Mouse (Mus musculus) heart, postnatal 10 days (tissue): Measurements from ENCODE around the gene Vamp4. TPM values are rescaled to one million over a fixed set of nuclear protein-coding genes. Genes with fewer than 3 reads are reported as not detected.

ENCODE experiments used
- DNase-seq, 2 experiments: peaks; one replicate each; pipeline ENCODE4 v3.0.0; 2021
- intact Hi-C: fragments of 180-260 bp; cut with DNase I; formaldehyde crosslinking; loops from one replicate; pipeline ENCODE4 v1.15.1; 2025
- total RNA-seq, 2 experiments: library from RNA; stranded (reverse); gene quantifications; 2 replicates each; pipeline ENCODE4 v1.2.3; 2021

The Vamp4 gene
- 10 to 100 TPM; 18.5 to 23.8 TPM for total RNA-seq

GRCm38 (mm10) chr1:162570260-162570748 is at the start of gene Vamp4:
TSS of gene Vamp4 (plus strand) at chr1:162570515.
- DNase-seq = peak; percentile 96
- intact Hi-C loops = loop anchor here (2.0 kb wide), 1 partner anchor 22 kb away; the partner anchor contains the start of gene Mettl13

- no peak for DNase-seq
- intact Hi-C loops = loop anchor here (1.0 to 5.0 kb wide), 2 partner anchors 52 to 171 kb away; partner anchors contain the start of gene Dnm3
Measured at GRCm38 (mm10) chr1:162529651-162530050, 40.7 kb upstream of the Vamp4 start.

GRCm38 (mm10) chr1:162530666-162531065 is 39.6 kb upstream of the Vamp4 start:
- no peak for DNase-seq
- intact Hi-C loops = loop anchor here (5.0 kb wide), 1 partner anchor 53 kb away; the partner anchor contains the start of gene Dnm3

- intact Hi-C loops = loop anchor here (5.0 kb wide), 1 partner anchor 54 kb away; the partner anchor contains the start of gene Dnm3
- DNase-seq = no peak
Measured at GRCm38 (mm10) chr1:162531584-162531983, 38.7 kb upstream of the Vamp4 start.

GRCm38 (mm10) chr1:162532330-162532729 is 38.0 kb upstream of the Vamp4 start:
- intact Hi-C loops = loop anchor here (5.0 kb wide), 1 partner anchor 55 kb away; the partner anchor contains the start of gene Dnm3
- DNase-seq = no peak

- peak in 1 of 2 experiments; percentile 11 for DNase-seq
- intact Hi-C loops = loop anchor here (5.0 kb wide), 1 partner anchor 57 kb away; the partner anchor contains the start of gene Dnm3
Measured at GRCm38 (mm10) chr1:162533766-162534560, 36.4 kb upstream of the Vamp4 start.

- no peak for DNase-seq
- intact Hi-C loops = no loop called here
Measured at GRCm38 (mm10) chr1:162543231-162543630, 27.1 kb upstream of the Vamp4 start.

GRCm38 (mm10) chr1:162547607-162548006 is 22.7 kb upstream of the Vamp4 start:
- intact Hi-C loops = loop anchor here (2.0 kb wide), 1 partner anchor 23 kb away; the partner anchor contains the start of gene Vamp4
- no peak for DNase-seq

GRCm38 (mm10) chr1:162548016-162548916 is 22.0 kb upstream of the Vamp4 start, which contains the start of gene Mettl13:
TSS of gene Mettl13 (minus strand) at chr1:162548551.
- intact Hi-C loops = loop anchor here (2.0 kb wide), 1 partner anchor 23 kb away; the partner anchor contains the start of gene Vamp4
- peak; percentile 89 to 92 for DNase-seq

GRCm38 (mm10) chr1:162548917-162549613 is 21.2 kb upstream of the Vamp4 start:
- intact Hi-C loops = loop anchor here (2.0 kb wide), 1 partner anchor 22 kb away; the partner anchor contains the start of gene Vamp4
- no peak for DNase-seq

- intact Hi-C loops = loop anchor here (1.0 to 2.0 kb wide), 2 partner anchors 21 to 116 kb away; partner anchors contain the start of gene Vamp4
- DNase-seq = peak in 1 of 2 experiments; percentile 40
Measured at GRCm38 (mm10) chr1:162549615-162550283, 20.6 kb upstream of the Vamp4 start.

- intact Hi-C loops = no loop called here
Measured at GRCm38 (mm10) chr1:162552956-162553355, 17.4 kb upstream of the Vamp4 start.

GRCm38 (mm10) chr1:162554193-162554592 is 16.1 kb upstream of the Vamp4 start:
- intact Hi-C loops = no loop called here
- DNase-seq = no peak

More at GRCm38 (mm10) chr1:162552956-162553355, 17.4 kb upstream of the Vamp4 start:
- DNase-seq = no peak

GRCm38 (mm10) chr1:162563236-162563635 is 7.1 kb upstream of the Vamp4 start:
- DNase-seq = no peak
- intact Hi-C loops = no loop called here

GRCm38 (mm10) chr1:162564992-162565391 is 5.3 kb upstream of the Vamp4 start:
- peak in 1 of 2 experiments; percentile 23 for DNase-seq

GRCm38 (mm10) chr1:162567351-162567750 is 3.0 kb upstream of the Vamp4 start:
- DNase-seq = no peak
- intact Hi-C loops = no loop called here

More at GRCm38 (mm10) chr1:162564992-162565391, 5.3 kb upstream of the Vamp4 start:
- intact Hi-C loops = no loop called here

- intact Hi-C loops = loop anchor here (2.0 kb wide), 1 partner anchor 22 kb away; the partner anchor contains the start of gene Mettl13
- peak; percentile 42 to 51 for DNase-seq
Measured at GRCm38 (mm10) chr1:162570931-162571601, 751 bp downstream of the Vamp4 start.

- DNase-seq = no peak
- intact Hi-C loops = no loop called here
Measured at GRCm38 (mm10) chr1:162575098-162575497, 4.8 kb downstream of the Vamp4 start.
